Comparison of ENCODE assay signal across 15 mouse cellular contexts in the genomic region with DNA sequence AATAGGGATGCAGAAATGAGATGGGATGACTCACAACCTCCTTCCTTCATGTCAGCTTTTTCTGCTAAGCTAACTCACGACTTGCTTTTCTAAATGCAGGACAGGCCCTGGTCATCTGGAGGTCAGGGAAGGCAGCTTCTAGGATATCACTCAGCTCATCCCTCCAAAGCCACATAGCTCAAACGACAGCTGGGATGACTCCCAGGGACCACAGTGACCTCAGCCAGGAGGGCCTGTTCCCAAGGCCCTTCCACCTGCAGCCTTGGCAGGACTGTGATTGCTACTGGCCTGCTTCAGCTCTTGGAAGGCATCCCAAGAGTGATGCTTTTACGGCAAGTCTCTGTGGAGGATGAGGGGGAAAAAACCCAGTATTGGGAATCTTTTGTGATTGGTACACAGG.
DNase-seq lines count a peak whose midpoint lies in the region; ATAC-seq and TF ChIP-seq lines count a peak whose summit lies in the region.
"Had no signal": no experiment of that assay in that cellular context is flagged by ENCODE, and none has a peak within 500 bp of the region (broad histone marks: within the 10 kb centered on the region; RNA-seq: fewer than 3 reads in every experiment).

No protein-coding gene starts in this region.

- no peak overlapping the region for H3K4me2 ChIP-seq in intestine, embryonic 15.5 days (replicated peaks)
- H3K4me2 ChIP-seq: heart, embryonic 15.5 days had no signal

- DNase-seq in frontal cortex, postnatal 10 days (ENCODE audit: low spot score in 2 of 2), result no peak
- DNase-seq in cerebellum, adult 11 months, result peak; percentile 28
- peak; percentile 38 to 45 for DNase-seq in cerebellum, postnatal 25 days
- DNase-seq in lung, adult 2 months, result no peak
- DNase-seq in thymus, postnatal 14 days, result no peak
- DNase-seq: kidney, postnatal 36 days; spleen, adult 18-20 months had no signal

- ATAC-seq in frontal cortex, adult (ENCODE audit: low TSS enrichment), result peak; percentile 50; the same call in 1 of the 2 replicates
- ATAC-seq in intestine, embryonic 15.5 days, result peak; percentile 66
- ATAC-seq in megakaryocyte-erythroid progenitor cell, adult 5-6 weeks (replicated peaks; ENCODE audit: low FRiP score, low TSS enrichment, poor library complexity, severe bottlenecking), result no peak
- ATAC-seq: CD4-positive, CD25-positive, alpha-beta regulatory T cell, adult 4 months; hindbrain, embryonic 16.5 days; lung, postnatal 0 days had no signal

- no peak overlapping the region for H3K9ac ChIP-seq in intestine, embryonic 15.5 days
- H3K9ac ChIP-seq: heart, embryonic 15.5 days had no signal

- H3K27ac ChIP-seq in intestine, embryonic 15.5 days, result no peak overlapping the region
- H3K27ac ChIP-seq: heart, embryonic 15.5 days had no signal

- 43% methylated on average over 3 of the region's 3 CpGs for WGBS in intestine, embryonic 15.5 days
- 57% methylated on average over 3 of the region's 3 CpGs for WGBS in lung, adult 2 months

- no peaks in the 10 kb centered on the region for H3K27me3 ChIP-seq in intestine, embryonic 15.5 days (replicated peaks)
- H3K27me3 ChIP-seq: heart, embryonic 15.5 days had no signal

- H3K36me3 ChIP-seq in intestine, embryonic 15.5 days, result no peaks in the 10 kb centered on the region
- H3K36me3 ChIP-seq: heart, embryonic 15.5 days had no signal

- no peak for TF ChIP-seq CTCF in lung, adult 2 months (IDR thresholded peaks at IDR 0.05; ENCODE audit: insufficient read depth, low read length)

- H3K9me3 ChIP-seq in intestine, embryonic 15.5 days, result no peaks in the 10 kb centered on the region
- H3K9me3 ChIP-seq: heart, embryonic 15.5 days had no signal

- H3K4me3 ChIP-seq in intestine, embryonic 15.5 days (replicated peaks), result no peak overlapping the region
- no peak overlapping the region for H3K4me3 ChIP-seq in lung, adult 2 months (replicated peaks; ENCODE audit: extremely low read depth, low read depth, low read length)
- H3K4me3 ChIP-seq: erythroblast, embryonic 14.5 days; heart, embryonic 15.5 days had no signal

- TF ChIP-seq POLR2A in lung, adult 2 months (IDR thresholded peaks at IDR 0.05; ENCODE audit: borderline replicate concordance, extremely low read depth, low read depth, low read length), result no peak

- no peaks in the 10 kb centered on the region for H3K4me1 ChIP-seq in intestine, embryonic 15.5 days (replicated peaks)
- no peaks in the 10 kb centered on the region for H3K4me1 ChIP-seq in lung, adult 2 months (ENCODE audit: control insufficient read depth, insufficient read depth, low read length)
- H3K4me1 ChIP-seq: heart, embryonic 15.5 days had no signal

Comparison
In these comparisons a context has a peak if more than half of its experiments do, and no peak if none do; other contexts are left out.
1. DNase-seq: peak in cerebellum, adult 11 months (single experiment) and cerebellum, postnatal 25 days (2 of 2); none in frontal cortex, postnatal 10 days (0 of 2), lung, adult 2 months (single experiment) and thymus, postnatal 14 days (single experiment).